Mouse (Mus musculus) embryonic facial prominence, embryonic 11.5 days (tissue): Measurements from ENCODE around the gene Klc1. TPM values are rescaled to one million over a fixed set of nuclear protein-coding genes. Genes with fewer than 3 reads are reported as not detected.

ENCODE experiments used
- ATAC-seq: fragments of 200-750 bp; cut with Nextera tagmentation; replicated peaks from 2 replicates; pipeline ENCODE4 v1.8.0; 2017; ENCODE audit warnings: low read depth; ENCODE audit not compliant: insufficient number of reproducible peaks, low FRiP score, low TSS enrichment
- DNase-seq: peaks from one replicate; pipeline ENCODE4 v3.0.0-alpha.2; 2015; ENCODE audit warnings: low spot score
- H3K27ac ChIP-seq: fragments of 300-500 bp; sonication (generic); replicated peaks from 2 replicates; pipeline ENCODE4 v1.5.1; 2014; ENCODE audit warnings: mild to moderate bottlenecking, low read depth, low read length, control low read depth
- H3K27me3 ChIP-seq: fragments of 300-500 bp; sonication (generic); 2 replicates; pipeline ENCODE4 v1.6.1; 2014; ENCODE audit warnings: mild to moderate bottlenecking, low read length, moderate library complexity, mixed read lengths; ENCODE audit not compliant: control insufficient read depth, insufficient read depth
- H3K36me3 ChIP-seq: fragments of 300-500 bp; sonication (generic); replicated peaks from 2 replicates; pipeline ENCODE4 v1.6.1; 2014; ENCODE audit warnings: low read depth, mild to moderate bottlenecking, low read length, moderate library complexity, mixed read lengths; ENCODE audit not compliant: control insufficient read depth, insufficient read depth
- H3K4me1 ChIP-seq: fragments of 300-500 bp; sonication (generic); 2 replicates; pipeline ENCODE4 v1.6.1; 2014; ENCODE audit warnings: low read length, mixed read lengths; ENCODE audit not compliant: control insufficient read depth, insufficient read depth
- H3K4me2 ChIP-seq: fragments of 300-500 bp; sonication (generic); 2 replicates; pipeline ENCODE4 v1.6.1; 2014; ENCODE audit warnings: low read depth, mild to moderate bottlenecking, control low read depth, low read length, moderate library complexity
- H3K4me3 ChIP-seq: fragments of 300-500 bp; sonication (generic); 2 replicates; pipeline ENCODE4 v1.5.1; 2014; ENCODE audit warnings: low read depth, low read length, control low read depth
- H3K9ac ChIP-seq: fragments of 300-500 bp; sonication (generic); replicated peaks from 2 replicates; pipeline ENCODE4 v1.6.1; 2014; ENCODE audit warnings: mild to moderate bottlenecking, control low read depth, low read length
- H3K9me3 ChIP-seq: fragments of 300-500 bp; sonication (generic); replicated peaks from 2 replicates; pipeline ENCODE4 v1.6.1; 2016; ENCODE audit warnings: mild to moderate bottlenecking, low read length, inconsistent platforms, mixed read lengths; ENCODE audit not compliant: control insufficient read depth
- WGBS: fragments of 180-500 bp; shearing (Covaris S2); extraction: QIAGEN DNeasy Blood & Tissue Kit; methylation state at CpG from one replicate; pipeline ENCODE4 v1.1.7; 2014; 5-methylcytosine and 5-hydroxymethylcytosine counted together
- polyA plus RNA-seq: library from polyadenylated mRNA; unstranded; fragments of >200 nt; fragmentation: Nextera tagmentation; extraction: Ambion mirVana; gene quantifications from 2 replicates; pipeline ENCODE4 v1.2.1, GENCODE M21; 2014

Klc1 gene
- polyA plus RNA-seq, 1 experiment from 2014 or later: 132 TPM

DNA sequence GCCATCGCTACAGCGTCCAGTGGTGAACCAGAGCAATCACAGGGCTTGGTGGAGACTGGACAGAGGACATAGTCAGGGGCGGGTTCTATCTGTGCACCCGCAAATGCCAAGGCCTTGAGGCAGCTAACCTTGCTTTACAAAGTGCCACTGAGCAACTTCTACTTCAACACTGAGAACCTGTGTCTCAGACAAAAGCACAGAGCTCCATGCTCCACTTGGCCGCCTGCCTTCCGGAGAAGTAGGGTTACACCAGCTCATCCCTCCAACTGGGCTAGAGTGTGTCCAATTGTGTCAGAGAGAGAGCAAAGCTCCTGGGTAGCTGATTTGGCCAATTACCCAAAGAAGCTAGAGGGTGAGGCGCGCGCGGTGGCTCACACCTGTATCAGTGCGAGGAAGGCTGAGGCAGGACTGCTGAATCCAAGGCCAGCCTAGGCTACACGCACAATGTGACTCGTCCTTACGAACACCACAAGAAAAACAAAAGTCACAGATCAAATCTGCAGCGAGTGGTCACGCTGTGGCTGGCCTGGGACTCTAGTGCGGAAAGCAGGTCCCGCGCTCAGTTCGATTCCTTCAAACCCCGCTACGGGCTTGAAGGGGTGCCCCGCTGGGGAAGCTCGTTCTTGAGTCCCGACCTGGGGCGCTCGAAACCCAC, 54.6 kb downstream of the Klc1 start:
- peaks cover 6% of the 10 kb centered on the region for H3K4me1 ChIP-seq
- H3K9ac ChIP-seq: peak overlapping the region; percentile 65
- H3K4me2 ChIP-seq: peak overlapping the region; percentile 82
- no peaks in the 10 kb centered on the region for H3K27me3 ChIP-seq
- ATAC-seq (0 out of 2 replicates have a peak, but pooled peaks have one; percentile 0), DNase-seq (no peak)
- peak overlapping the region; percentile 51 for H3K4me3 ChIP-seq
- WGBS: 4% methylated on average over 27 of the region's 27 CpGs
- H3K27ac ChIP-seq: no peak overlapping the region
- no peaks in the 10 kb centered on the region for H3K9me3 ChIP-seq
- H3K36me3 ChIP-seq: no peaks in the 10 kb centered on the region; the same call in none of the 2 replicates

GRCm38 (mm10) chr12:111813766-111814617, 55.3 kb downstream of the Klc1 start, which contains the start of the genes Xrcc3 and Zfyve21:
TSS of gene Xrcc3 (minus strand) at chr12:111813873.
TSS of gene Zfyve21 (plus strand) at chr12:111814170.
- Histone ChIP-seq H3K4me2 (peak within 1 kb of the TSS; percentile 85), H3K27ac (peak within 1 kb of the TSS; percentile 72), H3K9me3 (no peaks in the 10 kb centered on the region), H3K36me3 (no peaks in the 10 kb centered on the region; the same call in 1 of the 2 replicates), H3K4me3 (peak within 1 kb of the TSS; percentile 73), H3K27me3 (no peaks in the 10 kb centered on the region), H3K4me1 (peaks cover 6% of the 10 kb centered on the region), H3K9ac (peak within 1 kb of the TSS; percentile 78)
- ATAC-seq (peak; percentile 99), DNase-seq (peak; percentile 99)
- under 1% methylated on average over 84 of the region's 87 CpGs for WGBS

DNA sequence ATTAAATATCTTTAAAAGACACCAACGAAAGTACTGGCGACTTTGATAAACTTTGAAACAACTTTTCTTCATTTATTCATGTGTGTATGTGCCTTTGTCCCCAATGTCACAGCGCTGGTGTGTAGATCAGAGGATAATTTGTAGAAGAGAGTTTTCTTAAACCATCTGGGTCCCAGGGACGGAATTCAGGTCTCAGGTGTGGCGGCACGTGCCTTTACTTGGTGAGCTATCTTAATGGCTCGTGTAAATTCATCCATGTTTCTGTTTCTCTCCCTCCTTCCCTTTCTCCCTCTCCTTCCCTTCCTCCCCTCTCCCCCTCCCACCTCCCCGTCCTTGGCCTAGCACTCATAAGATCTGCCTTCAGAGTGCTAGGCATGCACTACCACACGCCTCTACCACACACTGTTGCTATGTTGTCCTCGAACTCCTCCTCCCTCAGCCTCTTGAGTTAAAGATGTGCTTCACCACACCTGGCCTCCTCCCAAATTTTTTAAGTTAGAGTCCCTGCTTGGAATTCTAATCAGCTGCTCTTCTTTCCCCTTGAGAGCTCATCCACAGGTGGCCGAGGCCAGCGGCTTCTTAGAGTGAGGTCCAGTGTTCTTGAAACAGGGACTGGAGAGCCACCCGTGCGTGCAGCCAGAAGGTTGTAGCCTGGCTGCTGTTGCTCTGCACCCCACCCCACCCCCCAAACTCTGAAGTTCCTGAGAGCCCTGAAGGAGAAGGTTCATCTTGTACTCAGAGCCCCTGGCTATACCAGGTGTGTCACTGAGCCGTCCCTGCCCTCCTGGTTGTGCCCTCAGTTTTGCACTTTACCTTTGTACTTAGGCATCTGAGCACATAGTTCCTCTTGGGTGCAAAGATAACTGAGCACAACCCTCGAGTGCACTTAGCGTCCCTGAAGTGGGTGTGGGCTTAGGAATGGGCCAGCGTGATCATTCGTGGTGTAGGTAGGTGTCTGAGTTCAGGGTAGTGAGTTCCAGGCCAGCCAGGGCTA, 56.4 kb downstream of the Klc1 start:
- Histone ChIP-seq H3K4me1 (peaks cover 6% of the 10 kb centered on the region), H3K36me3 (no peaks in the 10 kb centered on the region; the same call in 1 of the 2 replicates), H3K9ac (peak overlapping the region; percentile 78), H3K27ac (no peak overlapping the region; the same call in 1 of the 2 replicates), H3K27me3 (no peaks in the 10 kb centered on the region), H3K4me2 (peak overlapping the region; percentile 85), H3K4me3 (peak overlapping the region; percentile 73), H3K9me3 (no peaks in the 10 kb centered on the region)
- DNase-seq (peak; percentile 21), ATAC-seq (no peak)
- WGBS: 32% methylated on average over 19 of the region's 19 CpGs

DNA sequence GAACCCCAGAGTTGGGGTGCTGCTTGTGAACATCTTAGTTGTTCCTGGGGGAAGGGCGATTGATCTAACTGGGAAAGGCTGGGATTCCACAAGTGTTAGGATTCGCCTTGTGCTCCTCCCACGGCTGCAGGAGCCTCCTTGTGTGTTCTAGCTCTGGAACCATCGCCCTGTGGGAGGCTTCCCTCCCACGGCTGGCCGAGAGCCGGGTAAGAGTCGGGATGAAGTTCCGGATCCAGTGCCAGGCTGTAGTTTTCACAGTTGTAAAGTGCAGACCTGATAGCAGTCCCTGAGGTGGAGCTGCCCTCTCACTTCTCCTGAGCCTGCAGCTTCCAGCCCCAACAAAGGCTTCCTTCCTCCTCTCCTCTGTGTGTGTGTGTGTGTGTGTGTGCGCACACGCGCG, 57.9 kb downstream of the Klc1 start:
- Histone ChIP-seq H3K9me3 (no peaks in the 10 kb centered on the region), H3K27me3 (no peaks in the 10 kb centered on the region), H3K4me1 (peaks cover 6% of the 10 kb centered on the region), H3K27ac (no peak overlapping the region), H3K4me3 (no peak overlapping the region), H3K9ac (no peak overlapping the region; the same call in 1 of the 2 replicates), H3K36me3 (no peaks in the 10 kb centered on the region; the same call in 1 of the 2 replicates), H3K4me2 (no peak overlapping the region)
- ATAC-seq (no peak), DNase-seq (no peak)
- 71% methylated on average over 13 of the region's 13 CpGs for WGBS

GRCm38 (mm10) chr12:111816967-111817366, 58.3 kb downstream of the Klc1 start:
- H3K4me2 ChIP-seq: no peak overlapping the region

GRCm38 (mm10) chr12:111817991-111818390, 59.3 kb downstream of the Klc1 start:
- no peak overlapping the region for H3K27ac ChIP-seq
- ATAC-seq: no peak
- no peaks in the 10 kb centered on the region for H3K9me3 ChIP-seq
- WGBS: 90% methylated on average over 8 of the region's 8 CpGs
- no peak overlapping the region for H3K4me3 ChIP-seq
- H3K27me3 ChIP-seq: no peaks in the 10 kb centered on the region
- H3K36me3 ChIP-seq: no peaks in the 10 kb centered on the region; the same call in 1 of the 2 replicates
- H3K4me1 ChIP-seq: peaks cover 6% of the 10 kb centered on the region
- no peak overlapping the region for H3K4me2 ChIP-seq
- no peak for DNase-seq
- H3K9ac ChIP-seq: no peak overlapping the region

More at GRCm38 (mm10) chr12:111816967-111817366, 58.3 kb downstream of the Klc1 start:
- peaks cover 6% of the 10 kb centered on the region for H3K4me1 ChIP-seq
- no peak for DNase-seq
- no peak overlapping the region for H3K4me3 ChIP-seq
- 74% methylated on average over 9 of the region's 9 CpGs for WGBS
- ATAC-seq: no peak
- H3K27ac ChIP-seq: no peak overlapping the region
- H3K9me3 ChIP-seq: no peaks in the 10 kb centered on the region
- no peaks in the 10 kb centered on the region for H3K27me3 ChIP-seq
- H3K36me3 ChIP-seq: no peaks in the 10 kb centered on the region; the same call in 1 of the 2 replicates
- H3K9ac ChIP-seq: no peak overlapping the region

- H3K27me3 ChIP-seq: no peaks in the 10 kb centered on the region
- no peak overlapping the region for H3K4me2 ChIP-seq
- no peaks in the 10 kb centered on the region for H3K9me3 ChIP-seq
- DNase-seq: no peak
- 81% methylated on average over 8 of the region's 8 CpGs for WGBS
- H3K4me1 ChIP-seq: peaks cover 6% of the 10 kb centered on the region
- H3K9ac ChIP-seq: no peak overlapping the region
- H3K4me3 ChIP-seq: no peak overlapping the region
- no peak overlapping the region for H3K27ac ChIP-seq
- no peak for ATAC-seq
- no peaks in the 10 kb centered on the region; the same call in 1 of the 2 replicates for H3K36me3 ChIP-seq
Measured at GRCm38 (mm10) chr12:111819936-111820335, 61.3 kb downstream of the Klc1 start.
